Mouse (Mus musculus) myocyte (in vitro differentiated cells): ENCODE results near the gene Fam167b.

Experiments
- CEBPB ChIP-seq: IDR thresholded peaks from 2 replicates; pipeline ENCODE4 v1.6.1; 2011; ENCODE audit warnings: mild to moderate bottlenecking, moderate library complexity; ENCODE audit not compliant: poor library complexity, insufficient read depth, severe bottlenecking
- E2F4 ChIP-seq: IDR thresholded peaks from one replicate; pipeline ENCODE4 v1.6.1; 2011; ENCODE audit warnings: mild to moderate bottlenecking, control low read depth, moderate library complexity; ENCODE audit not compliant: insufficient read depth
- MAX ChIP-seq: IDR thresholded peaks from one replicate; pipeline ENCODE4 v1.6.1; 2011; ENCODE audit warnings: low read depth, mild to moderate bottlenecking, control low read depth
- MYOD1 ChIP-seq, 3 experiments: IDR thresholded peaks; one replicate each; pipeline ENCODE4 v1.6.1; 2011; ENCODE audit warnings: control low read depth in 2 of 3, low read depth in 2 of 3, mild to moderate bottlenecking in 2 of 3, moderate library complexity in 1 of 3; ENCODE audit not compliant: insufficient read length in 2 of 3, control insufficient read depth in 1 of 3
- MYOG ChIP-seq, 3 experiments: IDR thresholded peaks; one replicate each; pipeline ENCODE4 v1.6.1; 2011; ENCODE audit warnings: control low read depth in 2 of 3, low read depth in 2 of 3, mild to moderate bottlenecking in 2 of 3; ENCODE audit not compliant: insufficient read length in 2 of 3, control insufficient read depth in 1 of 3, insufficient read depth in 1 of 3
- POLR2A ChIP-seq: IDR thresholded peaks from one replicate; pipeline ENCODE4 v1.6.1; 2011; ENCODE audit warnings: low read depth, mild to moderate bottlenecking, control low read depth, moderate library complexity; ENCODE audit not compliant: insufficient read length
- POLR2AphosphoS2 ChIP-seq: IDR thresholded peaks from one replicate; pipeline ENCODE4 v1.6.1; 2011; ENCODE audit warnings: low read depth, control low read depth; ENCODE audit not compliant: insufficient read length
- REST ChIP-seq: IDR thresholded peaks from one replicate; pipeline ENCODE4 v1.6.1; 2011; ENCODE audit warnings: mild to moderate bottlenecking, control low read depth, moderate library complexity; ENCODE audit not compliant: insufficient read depth, insufficient read length
- TCF12 ChIP-seq: IDR thresholded peaks from one replicate; pipeline ENCODE4 v1.6.1; 2011; ENCODE audit warnings: mild to moderate bottlenecking, control low read depth; ENCODE audit not compliant: poor library complexity, insufficient read depth, severe bottlenecking
- TCF3 ChIP-seq: IDR thresholded peaks from one replicate; pipeline ENCODE4 v1.6.1; 2011; ENCODE audit warnings: low read depth, control low read depth; ENCODE audit not compliant: insufficient read length
- USF1 ChIP-seq: IDR thresholded peaks from one replicate; pipeline ENCODE4 v1.6.1; 2011; ENCODE audit warnings: low read depth, mild to moderate bottlenecking, control low read depth, moderate library complexity

GRCm38 (mm10) chr4:129622120-129622802 is 43.9 kb upstream of the Fam167b start:
- TF ChIP-seq POLR2A (no peak), MYOG (IDR thresholded peaks at IDR 0.05; ENCODE audit: control insufficient read depth in 1 of 3, insufficient read depth in 1 of 3, insufficient read length in 2 of 3, low read depth in 2 of 3) (no peak), POLR2AphosphoS2 (no peak), E2F4 (no peak), MAX (no peak), USF1 (no peak), MYOD1 (IDR thresholded peaks at IDR 0.05; ENCODE audit: control insufficient read depth in 1 of 3, insufficient read length in 2 of 3, low read depth in 2 of 3) (no peak), REST (no peak), TCF3 (no peak), TCF12 (no peak), CEBPB (no peak)
